Mouse (Mus musculus) megakaryocyte-erythroid progenitor cell, adult 5-6 weeks (primary cell): ENCODE results near the gene Ctss. TPM values are rescaled to one million over a fixed set of nuclear protein-coding genes. Genes with fewer than 3 reads are reported as not detected.

Source experiments
- total RNA-seq, 2 experiments: library from RNA; stranded (forward) in 1 of 2; stranded (reverse) in 1 of 2; fragments of 200-1000, 215-1000 nt in 1 of 2; fragments of >200 nt in 1 of 2; fragmentation: Nextera tagmentation in 1 of 2; gene quantifications; 2 replicates each; pipeline ENCODE4 v1.2.3; 2014 to 2017

Ctss gene
- total RNA-seq, 2 experiments from 2014 or later = 0.28 to 11.4 TPM

Other genes with a start within 250 kb of the Ctss start
- gene Mindy1, start 245.4 kb upstream of the Ctss start, total RNA-seq (2014; fragmentation: Nextera tagmentation) = 36.8 and 46.9 TPM in 2 replicates
- gene Mindy1, start 245.4 kb upstream of the Ctss start, total RNA-seq (2017) = 37.5 and 45.3 TPM in 2 replicates
- 20.2 and 24.8 TPM in 2 replicates for gene Prune1, start 244.7 kb upstream of the Ctss start, total RNA-seq (2014; fragmentation: Nextera tagmentation)
- gene Prune1, start 244.7 kb upstream of the Ctss start, total RNA-seq (2017) = 10.1 and 14.6 TPM in 2 replicates
- 25.5 and 35.5 TPM in 2 replicates for gene Anxa9, start 219.6 kb upstream of the Ctss start, total RNA-seq (2014; fragmentation: Nextera tagmentation)
- 15.6 and 16.7 TPM in 2 replicates for gene Anxa9, start 219.6 kb upstream of the Ctss start, total RNA-seq (2017)
- gene Cers2, start 212.0 kb upstream of the Ctss start, total RNA-seq (2014; fragmentation: Nextera tagmentation) = 199 and 268 TPM in 2 replicates
- gene Cers2, start 212.0 kb upstream of the Ctss start, total RNA-seq (2017) = 118 and 125 TPM in 2 replicates
- gene Setdb1, start 169.6 kb upstream of the Ctss start, total RNA-seq (2014; fragmentation: Nextera tagmentation) = 58.7 and 67.9 TPM in 2 replicates
- gene Setdb1, start 169.6 kb upstream of the Ctss start, total RNA-seq (2017) = 44.1 and 46.5 TPM in 2 replicates
- not detected in 2 replicates for gene 4930558C23Rik, start 123.9 kb upstream of the Ctss start, total RNA-seq (2014; fragmentation: Nextera tagmentation)
- not detected in 2 replicates for gene 4930558C23Rik, start 123.9 kb upstream of the Ctss start, total RNA-seq (2017)
- 40.1 and 44.7 TPM in 2 replicates for gene Arnt, start 92.4 kb upstream of the Ctss start, total RNA-seq (2014; fragmentation: Nextera tagmentation)
- 15.3 and 30.4 TPM in 2 replicates for gene Arnt, start 92.4 kb upstream of the Ctss start, total RNA-seq (2017)
- gene Ctsk, start 27.5 kb upstream of the Ctss start, total RNA-seq (2014; fragmentation: Nextera tagmentation) = not detected in 2 replicates
- gene Ctsk, start 27.5 kb upstream of the Ctss start, total RNA-seq (2017) = not detected in 2 replicates
- not detected in 2 replicates for gene Hormad1, start 32.9 kb downstream of the Ctss start, total RNA-seq (2014; fragmentation: Nextera tagmentation)
- not detected in 2 replicates for gene Hormad1, start 32.9 kb downstream of the Ctss start, total RNA-seq (2017)
- 31.3 and 39.8 TPM in 2 replicates for gene Golph3l, start 62.1 kb downstream of the Ctss start, total RNA-seq (2014; fragmentation: Nextera tagmentation)
- 29.2 and 48.4 TPM in 2 replicates for gene Golph3l, start 62.1 kb downstream of the Ctss start, total RNA-seq (2017)
- gene Ensa, start 98.2 kb downstream of the Ctss start, total RNA-seq (2014; fragmentation: Nextera tagmentation) = 38.7 and 39.4 TPM in 2 replicates
- 64.8 and 65.4 TPM in 2 replicates for gene Ensa, start 98.2 kb downstream of the Ctss start, total RNA-seq (2017)
- gene Mcl1, start 132.0 kb downstream of the Ctss start, total RNA-seq (2014; fragmentation: Nextera tagmentation) = 76.0 and 78.6 TPM in 2 replicates
- gene Mcl1, start 132.0 kb downstream of the Ctss start, total RNA-seq (2017) = 107 and 132 TPM in 2 replicates
- 0.20 TPM in 1 of 2 replicates, not detected in the other for gene Adamtsl4, start 161.1 kb downstream of the Ctss start, total RNA-seq (2014; fragmentation: Nextera tagmentation)
- not detected in 2 replicates for gene Adamtsl4, start 161.1 kb downstream of the Ctss start, total RNA-seq (2017)
- 8.2 and 17.2 TPM in 2 replicates for gene Ecm1, start 212.8 kb downstream of the Ctss start, total RNA-seq (2014; fragmentation: Nextera tagmentation)
- gene Ecm1, start 212.8 kb downstream of the Ctss start, total RNA-seq (2017) = not detected in 2 replicates
- 88.1 and 103 TPM in 2 replicates for gene Tars2, start 233.4 kb downstream of the Ctss start, total RNA-seq (2014; fragmentation: Nextera tagmentation)
- 58.0 and 75.5 TPM in 2 replicates for gene Tars2, start 233.4 kb downstream of the Ctss start, total RNA-seq (2017)